Mouse (Mus musculus) CH12.LX (cell line): ENCODE data around the gene Meioc.

Experiments
- EP300 ChIP-seq: IDR thresholded peaks from 2 replicates; pipeline ENCODE4 v1.6.1; 2011; ENCODE audit warnings: low read length, improper control_type of control experiment
- HCFC1 ChIP-seq: IDR thresholded peaks from 2 replicates; pipeline ENCODE4 v1.6.1; 2012; ENCODE audit warnings: low read depth, mild to moderate bottlenecking, inconsistent platforms, low read length, improper control_type of control experiment
- POLR2A ChIP-seq: IDR thresholded peaks from 2 replicates; pipeline ENCODE4 v1.6.1; 2011; ENCODE audit warnings: low read depth, mild to moderate bottlenecking, improper control_type of control experiment, low read length
- TCF12 ChIP-seq: IDR thresholded peaks from 2 replicates; pipeline ENCODE4 v1.6.1; 2014; ENCODE audit warnings: low read depth, mild to moderate bottlenecking, inconsistent platforms, low read length, improper control_type of control experiment
- USF1 ChIP-seq: IDR thresholded peaks from 2 replicates; pipeline ENCODE4 v1.6.1; 2014; ENCODE audit warnings: low read depth, mild to moderate bottlenecking, inconsistent platforms, low read length, improper control_type of control experiment
- ZC3H11A ChIP-seq: IDR thresholded peaks from 2 replicates; pipeline ENCODE4 v1.6.1; 2012; ENCODE audit warnings: low read depth, mild to moderate bottlenecking, inconsistent platforms, low read length, improper control_type of control experiment

DNA sequence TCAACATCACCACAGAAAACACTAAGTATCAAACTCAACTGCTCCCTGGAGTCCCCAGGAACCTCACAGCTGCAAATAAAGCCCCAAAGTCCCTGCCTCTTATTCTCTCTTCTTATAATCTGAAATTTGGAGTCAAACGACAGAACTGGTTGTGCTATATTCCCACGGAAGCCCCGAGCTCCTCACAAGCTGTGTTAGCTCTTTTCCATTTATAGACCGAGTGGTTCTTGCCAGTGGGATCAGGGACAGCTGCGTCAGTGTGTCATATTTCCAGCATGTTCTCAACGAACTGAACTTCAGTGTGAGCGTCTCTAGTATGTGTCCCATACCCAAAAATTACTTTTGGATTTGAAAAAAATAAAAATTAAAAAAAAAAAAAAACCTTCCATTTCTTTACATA lies 31.8 kb downstream of the Meioc start:
- TF ChIP-seq HCFC1 (no peak), USF1 (no peak), EP300 (no peak), TCF12 (no peak), POLR2A (no peak), ZC3H11A (no peak)
